Mouse (Mus musculus) liver, embryonic 14.5 days (tissue): ENCODE measurements around the gene Engase. TPM values are rescaled to one million over a fixed set of nuclear protein-coding genes. Genes with fewer than 3 reads are reported as not detected.

Source experiments
- ATAC-seq: fragments of 200-750 bp; cut with Nextera tagmentation; 2 replicates; pipeline ENCODE4 v1.8.0; 2017; ENCODE audit warnings: moderate number of reproducible peaks, mild to moderate bottlenecking, moderate library complexity; ENCODE audit not compliant: insufficient read depth
- DNase-seq, 3 experiments: peaks; one replicate each; pipeline ENCODE4 v3.0.0-alpha.2; 2012 to 2013; ENCODE audit warnings: low read depth in 3 of 3, low spot score in 3 of 3
- H3K27ac ChIP-seq: fragments of 300-500 bp; sonication (generic); 2 replicates; pipeline ENCODE4 v1.5.1; 2014; ENCODE audit warnings: moderate library complexity, mild to moderate bottlenecking, control low read depth, inconsistent platforms
- H3K27me3 ChIP-seq: fragments of 300-500 bp; sonication (generic); 2 replicates; pipeline ENCODE4 v1.6.1; 2014; ENCODE audit warnings: mild to moderate bottlenecking, low read length, moderate library complexity; ENCODE audit not compliant: control insufficient read depth, insufficient read depth
- H3K36me3 ChIP-seq: fragments of 300-500 bp; sonication (generic); replicated peaks from 2 replicates; pipeline ENCODE4 v1.6.1; 2014; ENCODE audit warnings: low read depth; ENCODE audit not compliant: control insufficient read depth, insufficient read depth
- H3K4me1 ChIP-seq, 2 experiments: fragments of 200-500 bp in 1 of 2; fragments of 300-500 bp in 1 of 2; sonication (generic) in 1 of 2; replicated peaks; 2 replicates each; pipeline ENCODE4 v1.6.1; 2012 to 2014; ENCODE audit warnings: antibody characterized with exemption in 1 of 2, inconsistent platforms in 1 of 2, low read length in 1 of 2; ENCODE audit not compliant: control insufficient read depth in 2 of 2, insufficient read depth in 2 of 2
- H3K4me2 ChIP-seq: fragments of 300-500 bp; sonication (generic); 2 replicates; pipeline ENCODE4 v1.6.1; 2014; ENCODE audit warnings: low read depth, mild to moderate bottlenecking, control low read depth, moderate library complexity
- H3K4me3 ChIP-seq, 2 experiments: fragments of 200-500 bp in 1 of 2; fragments of 300-500 bp in 1 of 2; sonication (generic) in 1 of 2; 2 replicates each; pipeline ENCODE4 v1.5.1; 2012 to 2014; ENCODE audit warnings: low read depth in 2 of 2, low read length in 2 of 2, mild to moderate bottlenecking in 2 of 2, control low read depth in 1 of 2, inconsistent platforms in 1 of 2, moderate library complexity in 1 of 2; ENCODE audit not compliant: insufficient read depth in 1 of 2
- H3K9ac ChIP-seq: fragments of 300-500 bp; sonication (generic); replicated peaks from 2 replicates; pipeline ENCODE4 v1.6.1; 2014; ENCODE audit warnings: mild to moderate bottlenecking, control low read depth, moderate library complexity
- H3K9me3 ChIP-seq: fragments of 300-500 bp; sonication (generic); 2 replicates; pipeline ENCODE4 v1.6.1; 2016; ENCODE audit warnings: low read length, mixed read lengths; ENCODE audit not compliant: control insufficient read depth
- CTCF ChIP-seq: IDR thresholded peaks from 2 replicates; pipeline ENCODE4 v1.5.1; 2016; ENCODE audit warnings: antibody characterized with exemption, low read depth, control low read depth
- EP300 ChIP-seq: IDR thresholded peaks from 2 replicates; pipeline ENCODE4 v1.6.1; 2016; ENCODE audit warnings: antibody characterized with exemption, low read depth
- WGBS: fragments of 180-500 bp; shearing (Covaris S2); extraction: QIAGEN DNeasy Blood & Tissue Kit; methylation state at CpG from one replicate; pipeline ENCODE4 v1.1.7; 2014; ENCODE audit not compliant: insufficient replicate concordance; 5-methylcytosine and 5-hydroxymethylcytosine counted together
- polyA plus RNA-seq, 2 experiments: library from polyadenylated mRNA; depleted of rRNA in 1 of 2; stranded (reverse) in 1 of 2; unstranded in 1 of 2; fragments of >200 nt; fragmentation: Nextera tagmentation in 1 of 2; extraction: Ambion mirVana in 1 of 2; gene quantifications; 2 replicates each; pipeline versions ENCODE4 v1.2.1 to v1.2.3; 2012 to 2014

The Engase gene
- polyA plus RNA-seq, 2 experiments = 4.1 to 6.5 TPM

GRCm38 (mm10) chr11:118453886-118454671 lies 22.6 kb upstream of the Engase start:
- DNase-seq (no peak), ATAC-seq (no peak)
- H3K9me3 ChIP-seq = no peaks in the 10 kb centered on the region
- H3K4me2 ChIP-seq = no peak overlapping the region
- no peaks in the 10 kb centered on the region for H3K27me3 ChIP-seq
- TF ChIP-seq EP300 (no peak), CTCF (no peak)
- no peak overlapping the region for H3K9ac ChIP-seq
- H3K4me3 ChIP-seq = no peak overlapping the region
- H3K36me3 ChIP-seq = no peaks in the 10 kb centered on the region
- 65% methylated on average over 11 of the region's 11 CpGs for WGBS
- no peak overlapping the region for H3K27ac ChIP-seq
- H3K4me1 ChIP-seq = no peaks in the 10 kb centered on the region; a peak in 1 of 4 replicates

DNA sequence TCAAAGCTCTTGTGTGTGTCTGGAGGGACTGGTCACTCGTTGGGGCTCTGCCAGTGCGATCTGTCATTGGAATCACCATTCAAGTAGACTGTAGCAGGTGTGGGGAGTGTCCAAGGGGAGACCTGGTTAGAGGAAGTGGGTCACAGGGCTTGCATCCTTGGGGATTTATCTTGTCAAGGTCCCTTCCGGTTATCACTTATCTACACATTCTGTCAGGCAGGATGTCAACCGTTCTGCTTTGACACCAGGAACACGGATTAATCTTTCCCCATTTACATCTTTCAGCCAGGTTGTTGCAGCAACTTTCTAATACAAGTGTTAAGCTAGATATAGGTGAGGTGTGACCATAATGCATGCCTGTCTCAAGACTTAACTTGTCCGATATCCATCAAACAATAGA lies 20.8 kb upstream of the Engase start:
- TF ChIP-seq EP300 (no peak), CTCF (no peak)
- Histone ChIP-seq H3K4me3 (no peak overlapping the region), H3K9me3 (no peaks in the 10 kb centered on the region), H3K9ac (no peak overlapping the region), H3K27ac (no peak overlapping the region), H3K4me2 (no peak overlapping the region), H3K4me1 (peaks cover 0 to 2% of the 10 kb centered on the region in 2 experiments; a peak in 2 of 4 replicates), H3K36me3 (no peaks in the 10 kb centered on the region), H3K27me3 (no peaks in the 10 kb centered on the region)
- 48% methylated on average over 6 of the region's 6 CpGs for WGBS
- no peak for ATAC-seq
- DNase-seq = no peak

GRCm38 (mm10) chr11:118456937-118457336 lies 19.7 kb upstream of the Engase start:
- DNase-seq (no peak), ATAC-seq (no peak)
- TF ChIP-seq EP300 (no peak), CTCF (no peak)
- 57% methylated on average over 11 of the region's 11 CpGs for WGBS
- Histone ChIP-seq H3K27ac (no peak overlapping the region), H3K9me3 (no peaks in the 10 kb centered on the region), H3K27me3 (no peaks in the 10 kb centered on the region), H3K4me1 (peaks cover 0 to 2% of the 10 kb centered on the region in 2 experiments; a peak in 2 of 4 replicates), H3K4me3 (no peak overlapping the region), H3K36me3 (no peaks in the 10 kb centered on the region), H3K4me2 (no peak overlapping the region), H3K9ac (no peak overlapping the region)

DNA sequence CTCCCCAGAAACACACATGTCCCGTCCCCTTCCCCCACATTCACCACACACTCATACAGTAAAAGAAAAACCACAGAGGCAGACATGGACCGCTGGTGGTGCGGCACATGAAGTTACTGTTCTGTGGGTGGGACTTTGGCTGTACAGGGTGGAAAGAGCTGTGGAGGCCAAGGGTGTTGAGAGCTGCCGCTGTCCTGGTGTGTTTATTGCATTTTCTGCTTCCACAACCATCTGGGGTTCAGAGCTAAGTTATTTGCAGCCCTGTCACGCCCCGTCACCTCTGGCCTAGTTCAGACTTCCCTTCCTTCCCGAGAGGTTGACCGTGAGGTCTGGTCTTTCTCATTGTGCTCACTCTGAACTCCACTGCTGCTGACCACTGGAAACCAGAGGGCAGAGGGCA lies 17.6 kb upstream of the Engase start:
- 9% methylated on average over 8 of the region's 8 CpGs for WGBS
- TF ChIP-seq CTCF (no peak), EP300 (no peak)
- H3K27ac ChIP-seq = no peak overlapping the region
- no peaks in the 10 kb centered on the region for H3K9me3 ChIP-seq
- H3K36me3 ChIP-seq = no peaks in the 10 kb centered on the region
- no peak for DNase-seq
- no peaks in the 10 kb centered on the region for H3K27me3 ChIP-seq
- peaks cover 0 to 2% of the 10 kb centered on the region in 2 experiments; a peak in 2 of 4 replicates for H3K4me1 ChIP-seq
- H3K4me2 ChIP-seq = no peak overlapping the region
- no peak overlapping the region for H3K4me3 ChIP-seq
- peak; percentile 35; the same call in 1 of the 2 replicates for ATAC-seq
- no peak overlapping the region for H3K9ac ChIP-seq

- ATAC-seq (0 out of 2 replicates have a peak, but pooled peaks have one; percentile 11), DNase-seq (no peak)
- no peak overlapping the region for H3K4me2 ChIP-seq
- H3K9ac ChIP-seq = no peak overlapping the region
- H3K4me3 ChIP-seq = no peak overlapping the region
- H3K4me1 ChIP-seq = peaks cover 0 to 2% of the 10 kb centered on the region in 2 experiments; a peak in 2 of 4 replicates
- H3K9me3 ChIP-seq = no peaks in the 10 kb centered on the region
- no peaks in the 10 kb centered on the region for H3K36me3 ChIP-seq
- 39% methylated on average over 4 of the region's 4 CpGs for WGBS
- no peak overlapping the region for H3K27ac ChIP-seq
- H3K27me3 ChIP-seq = no peaks in the 10 kb centered on the region
- TF ChIP-seq EP300 = no peak
- TF ChIP-seq CTCF = no peak
Observed at GRCm38 (mm10) chr11:118459536-118459935, 17.1 kb upstream of the Engase start.
